Mouse (Mus musculus): ENCODE data around the gene Gm10226. TPM values are rescaled to one million over a fixed set of nuclear protein-coding genes. Genes with fewer than 3 reads are reported as not detected.

Gm10226 gene
- polyA plus RNA-seq, 1 experiment: 11.4 TPM

- Histone ChIP-seq H3K27ac (replicated peaks; ENCODE audit: low read depth, low read length) (peak overlapping the region; percentile 81), H3K4me1 (ENCODE audit: control insufficient read depth, insufficient read depth, insufficient read length, low read length) (0 out of 2 replicates have a peak, but pooled peaks cover 2% of the 10 kb centered on the region), H3K4me3 (ENCODE audit: insufficient read depth, low read depth, low read length) (peak overlapping the region; percentile 100)
Observed at GRCm38 (mm10) chr17:21733049-21733448, 41.4 kb downstream of the Gm10226 start.

GRCm38 (mm10) chr17:21733529-21734031 lies 41.9 kb downstream of the Gm10226 start:
- peak overlapping the region; percentile 81 for H3K27ac ChIP-seq (replicated peaks; ENCODE audit: low read depth, low read length)
- peak overlapping the region; percentile 100 for H3K4me3 ChIP-seq (ENCODE audit: insufficient read depth, low read depth, low read length)
- H3K4me1 ChIP-seq (ENCODE audit: control insufficient read depth, insufficient read depth, insufficient read length, low read length): 0 out of 2 replicates have a peak, but pooled peaks cover 2% of the 10 kb centered on the region

Other genes with a start within 250 kb of the Gm10226 start
- 6.2 and 8.9 TPM in 2 replicates for gene Zfp51, start 241.5 kb upstream of the Gm10226 start, polyA plus RNA-seq (2012; ENCODE audit: insufficient read depth, insufficient read length, missing spikeins)
- gene Zfp53, start 202.9 kb upstream of the Gm10226 start, polyA plus RNA-seq (2012; ENCODE audit: insufficient read depth, insufficient read length, missing spikeins): 3.1 and 3.6 TPM in 2 replicates
- gene Zfp52, start 156.3 kb upstream of the Gm10226 start, polyA plus RNA-seq (2012; ENCODE audit: insufficient read depth, insufficient read length, missing spikeins): 5.0 and 6.8 TPM in 2 replicates
- gene Zfp948, start 124.9 kb upstream of the Gm10226 start, polyA plus RNA-seq (2012; ENCODE audit: insufficient read depth, insufficient read length, missing spikeins): 4.5 and 8.5 TPM in 2 replicates
- gene Zfp983, start 41.2 kb upstream of the Gm10226 start, polyA plus RNA-seq (2012; ENCODE audit: insufficient read depth, insufficient read length, missing spikeins): 2.8 and 3.3 TPM in 2 replicates
- 2.9 and 3.3 TPM in 2 replicates for gene Zfp760, start 15.9 kb downstream of the Gm10226 start, polyA plus RNA-seq (2012; ENCODE audit: insufficient read depth, insufficient read length, missing spikeins)
- gene Zfp229, start 38.9 kb downstream of the Gm10226 start, polyA plus RNA-seq (2012; ENCODE audit: insufficient read depth, insufficient read length, missing spikeins): 5.0 and 5.9 TPM in 2 replicates
- 1.4 and 1.6 TPM in 2 replicates for gene Zfp820, start 153.9 kb downstream of the Gm10226 start, polyA plus RNA-seq (2012; ENCODE audit: insufficient read depth, insufficient read length, missing spikeins)
- 1.2 and 2.1 TPM in 2 replicates for gene Zfp995, start 218.1 kb downstream of the Gm10226 start, polyA plus RNA-seq (2012; ENCODE audit: insufficient read depth, insufficient read length, missing spikeins)

Data from brown adipose tissue, adult 24 weeks (tissue).